ENCODE assay signal across 8 mouse cellular contexts in genomic region chr8:106137906-106138477, GRCm38 (mm10). TPM values are rescaled to one million over a fixed set of nuclear protein-coding genes. Genes with fewer than 3 reads are reported as not detected.
DNase-seq lines count a peak whose midpoint lies in the region; ATAC-seq lines count a peak whose summit lies in the region.

No protein-coding gene starts in this region.

- peak overlapping the region; percentile 57 for H3K27ac ChIP-seq in heart, embryonic 16.5 days (ENCODE audit: low read length)
- H3K27ac ChIP-seq in stomach, embryonic 16.5 days (ENCODE audit: low read length) = peak overlapping the region; percentile 96

- H3K4me2 ChIP-seq in heart, embryonic 16.5 days (ENCODE audit: low read depth, low read length) = peak overlapping the region; percentile 81
- H3K4me2 ChIP-seq in stomach, embryonic 16.5 days (ENCODE audit: low read depth, low read length) = peak overlapping the region; percentile 64

- H3K4me3 ChIP-seq in heart, embryonic 16.5 days (ENCODE audit: low read length) = peak overlapping the region; percentile 71
- peak overlapping the region; percentile 67 for H3K4me3 ChIP-seq in stomach, embryonic 16.5 days (replicated peaks; ENCODE audit: low read length)

- no peaks in the 10 kb centered on the region for H3K9me3 ChIP-seq in heart, embryonic 16.5 days (replicated peaks; ENCODE audit: control insufficient read depth, low read length)
- no peaks in the 10 kb centered on the region for H3K9me3 ChIP-seq in stomach, embryonic 16.5 days (replicated peaks; ENCODE audit: control insufficient read depth, low read length)

- ATAC-seq in heart, embryonic 16.5 days (replicated peaks; ENCODE audit: extremely low read depth, insufficient read depth, low FRiP score) = peak; percentile 35
- peak; percentile 60 for ATAC-seq in megakaryocyte, adult 5-6 weeks (ENCODE audit: poor library complexity, severe bottlenecking)
- peak; percentile 5; the same call in 1 of the 2 replicates for ATAC-seq in stomach, embryonic 16.5 days (ENCODE audit: insufficient read depth, low FRiP score)

- WGBS in heart, embryonic 16.5 days = 1% methylated on average over 24 of the region's 24 CpGs
- under 1% methylated on average over 24 of the region's 24 CpGs for WGBS in stomach, embryonic 16.5 days

- H3K9ac ChIP-seq in heart, embryonic 16.5 days (ENCODE audit: low read length) = peak overlapping the region; percentile 74
- peak overlapping the region; percentile 82 for H3K9ac ChIP-seq in stomach, embryonic 16.5 days (ENCODE audit: low read length)

- peaks cover 21% of the 10 kb centered on the region for H3K4me1 ChIP-seq in heart, embryonic 16.5 days (ENCODE audit: control insufficient read depth, insufficient read depth, low read length)
- peaks cover 18% of the 10 kb centered on the region for H3K4me1 ChIP-seq in stomach, embryonic 16.5 days (ENCODE audit: control insufficient read depth, insufficient read depth, low read length)

- peak; percentile 85 to 95 for DNase-seq in adrenal gland, adult (ENCODE audit: inconsistent age in 2 of 2, low spot score in 1 of 2)
- no peak for DNase-seq in adrenal gland, postnatal 4 days (ENCODE audit: low spot score in 2 of 2)
- peak; percentile 21 to 37 for DNase-seq in B cell, adult 2 months
- DNase-seq in embryo, embryonic 10.5 days (ENCODE audit: low spot score) = peak; percentile 82
- peak; percentile 83 for DNase-seq in kidney, postnatal 14 days

- H3K36me3 ChIP-seq in heart, embryonic 16.5 days (ENCODE audit: control insufficient read depth, insufficient read depth) = no peaks in the 10 kb centered on the region
- no peaks in the 10 kb centered on the region for H3K36me3 ChIP-seq in stomach, embryonic 16.5 days (ENCODE audit: control insufficient read depth, insufficient read depth, low read length)

- H3K27me3 ChIP-seq in heart, embryonic 16.5 days (ENCODE audit: control insufficient read depth, insufficient read depth, low read length) = peaks cover 23% of the 10 kb centered on the region
- peaks cover 20% of the 10 kb centered on the region for H3K27me3 ChIP-seq in stomach, embryonic 16.5 days (ENCODE audit: control insufficient read depth, insufficient read depth, low read length)

RNA-seq across cellular contexts. Expression of gene Esrp2, which starts 1.2 kb away (rescaled TPM):
- total RNA-seq in adrenal gland, postnatal 4 days (2021) = 1 to 10 TPM; 7.2 to 8.8 TPM
- polyA plus RNA-seq in heart, embryonic 16.5 days (2015; fragmentation: Nextera tagmentation; extraction: Ambion mirVana) = 1.9 and 6.6 TPM in 2 replicates
- not detected in 2 replicates for total RNA-seq in megakaryocyte, adult 5-6 weeks (2015)
- total RNA-seq in megakaryocyte, adult 5-6 weeks (2017) = not detected in 2 replicates
- polyA plus RNA-seq in stomach, embryonic 16.5 days (2015; fragmentation: Nextera tagmentation; extraction: Ambion mirVana) = 62.6 and 82.5 TPM in 2 replicates

RNA-seq across cellular contexts. Expression of gene Pla2g15, which starts 12.2 kb away (rescaled TPM):
- total RNA-seq in adrenal gland, postnatal 4 days (2021) = 10 to 100 TPM; 17.3 to 17.6 TPM
- polyA plus RNA-seq in heart, embryonic 16.5 days (2015; fragmentation: Nextera tagmentation; extraction: Ambion mirVana) = 7.7 and 7.8 TPM in 2 replicates
- total RNA-seq in megakaryocyte, adult 5-6 weeks (2015) = 13.8 and 15.8 TPM in 2 replicates
- 12.9 and 15.8 TPM in 2 replicates for total RNA-seq in megakaryocyte, adult 5-6 weeks (2017)
- polyA plus RNA-seq in stomach, embryonic 16.5 days (2015; fragmentation: Nextera tagmentation; extraction: Ambion mirVana) = 13.7 and 14.9 TPM in 2 replicates

RNA-seq across cellular contexts. Expression of gene Slc7a6, which starts 30.7 kb away (rescaled TPM):
- total RNA-seq in adrenal gland, postnatal 4 days (2021) = 10 to 100 TPM; 21.0 to 25.3 TPM
- polyA plus RNA-seq in heart, embryonic 16.5 days (2015; fragmentation: Nextera tagmentation; extraction: Ambion mirVana) = 21.1 and 28.5 TPM in 2 replicates
- total RNA-seq in megakaryocyte, adult 5-6 weeks (2015) = 9.7 and 10.3 TPM in 2 replicates
- total RNA-seq in megakaryocyte, adult 5-6 weeks (2017) = 7.6 and 9.4 TPM in 2 replicates
- polyA plus RNA-seq in stomach, embryonic 16.5 days (2015; fragmentation: Nextera tagmentation; extraction: Ambion mirVana) = 28.7 and 33.2 TPM in 2 replicates

Comparison
In these comparisons a context has a peak if more than half of its experiments do, and no peak if none do; other contexts are left out.
1. DNase-seq: peak in adrenal gland, adult (2 of 2), B cell, adult 2 months (2 of 2), embryo, embryonic 10.5 days (single experiment) and kidney, postnatal 14 days (single experiment); none in adrenal gland, postnatal 4 days (0 of 2).
2. ATAC-seq: peak in every context shown above with its lines; median percentile 60 in megakaryocyte, adult 5-6 weeks; 35 in heart, embryonic 16.5 days; 5 in stomach, embryonic 16.5 days.
3. RNA of gene Esrp2, which starts 1.2 kb away (total RNA-seq): 7.2 to 8.8 TPM in adrenal gland, postnatal 4 days; not detected in megakaryocyte, adult 5-6 weeks; every median in the first group is over 4 times any median in the second.